Mouse (Mus musculus) spleen, adult 2 months (tissue): Measurements from ENCODE around the gene Ush2a.

ENCODE experiments used
- CTCF ChIP-seq: fragments of 200-500 bp; IDR thresholded peaks from 2 replicates; pipeline ENCODE4 v1.5.1; 2011; ENCODE audit warnings: mild to moderate bottlenecking, inconsistent platforms; ENCODE audit not compliant: insufficient read depth, insufficient read length, insufficient replicate concordance; ENCODE audit errors: extremely low read depth
- POLR2A ChIP-seq: fragments of 200-500 bp; IDR thresholded peaks from 2 replicates; pipeline ENCODE4 v1.6.1; 2011; ENCODE audit warnings: low read depth, low read length, inconsistent platforms

DNA sequence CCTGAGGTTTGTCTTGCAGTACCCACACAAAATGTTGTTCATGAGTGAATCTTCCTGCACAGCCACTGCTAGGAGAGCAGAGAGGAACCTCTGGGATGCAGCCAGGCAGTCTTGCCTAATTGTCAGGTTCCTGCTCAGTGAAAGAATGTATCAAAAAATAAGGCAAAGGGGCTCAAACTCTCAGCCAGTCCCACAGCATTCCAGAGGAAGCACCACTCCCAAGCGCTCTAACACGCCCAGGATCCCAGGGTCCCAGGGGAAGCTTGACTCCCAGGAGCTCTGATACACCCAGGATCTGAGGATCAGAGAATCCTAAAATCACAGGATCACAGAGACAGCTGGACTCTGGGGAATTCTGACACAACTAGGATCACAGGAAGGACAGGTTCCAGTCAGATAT, 434.5 kb downstream of the Ush2a start:
- TF ChIP-seq CTCF = no peak
- no peak for TF ChIP-seq POLR2A
